Mouse (Mus musculus) heart, embryonic 14.5 days (tissue): ENCODE results near the gene Gna14. TPM values are rescaled to one million over a fixed set of nuclear protein-coding genes. Genes with fewer than 3 reads are reported as not detected.

Experiments
- ATAC-seq: fragments of 200-750 bp; cut with Nextera tagmentation; 2 replicates; pipeline ENCODE4 v1.8.0; 2017; ENCODE audit warnings: low read depth, moderate TSS enrichment; ENCODE audit not compliant: insufficient number of reproducible peaks, insufficient read depth, low FRiP score
- H3K27ac ChIP-seq, 2 experiments: fragments of 200-500 bp in 1 of 2; fragments of 300-500 bp in 1 of 2; sonication (generic) in 1 of 2; replicated peaks in 1 of 2; 2 replicates each; pipeline ENCODE4 v1.5.1; 2012 to 2014; ENCODE audit warnings: low read depth in 2 of 2, low read length in 2 of 2, control low read depth in 1 of 2, mild to moderate bottlenecking in 1 of 2, mixed read lengths in 1 of 2; ENCODE audit not compliant: control insufficient read depth in 1 of 2, insufficient read depth in 1 of 2
- H3K27me3 ChIP-seq: fragments of 300-500 bp; sonication (generic); 2 replicates; pipeline ENCODE4 v1.6.1; 2014; ENCODE audit warnings: mild to moderate bottlenecking, low read length, control low read depth; ENCODE audit not compliant: control insufficient read depth, insufficient read depth
- H3K36me3 ChIP-seq: fragments of 300-500 bp; sonication (generic); 2 replicates; pipeline ENCODE4 v1.6.1; 2014; ENCODE audit warnings: mild to moderate bottlenecking, control low read depth, low read length, mixed read lengths; ENCODE audit not compliant: control insufficient read depth, insufficient read depth
- H3K4me1 ChIP-seq, 2 experiments: fragments of 200-500 bp in 1 of 2; fragments of 300-500 bp in 1 of 2; sonication (generic) in 1 of 2; 2 replicates each; pipeline ENCODE4 v1.6.1; 2012 to 2014; ENCODE audit warnings: low read length in 2 of 2, control low read depth in 1 of 2, mixed read lengths in 1 of 2; ENCODE audit not compliant: control insufficient read depth in 2 of 2, insufficient read depth in 2 of 2
- H3K4me2 ChIP-seq: fragments of 300-500 bp; sonication (generic); 2 replicates; pipeline ENCODE4 v1.6.1; 2014; ENCODE audit warnings: mild to moderate bottlenecking, low read length
- H3K4me3 ChIP-seq, 2 experiments: fragments of 200-500 bp in 1 of 2; fragments of 300-500 bp in 1 of 2; sonication (generic) in 1 of 2; 2 replicates each; pipeline ENCODE4 v1.5.1; 2012 to 2014; ENCODE audit warnings: low read length in 2 of 2, mild to moderate bottlenecking in 2 of 2, control low read depth in 1 of 2, low read depth in 1 of 2, moderate library complexity in 1 of 2; ENCODE audit not compliant: control insufficient read depth in 1 of 2, insufficient read depth in 1 of 2
- H3K9ac ChIP-seq: fragments of 300-500 bp; sonication (generic); 2 replicates; pipeline ENCODE4 v1.6.1; 2014; ENCODE audit warnings: mild to moderate bottlenecking, low read length
- H3K9me3 ChIP-seq: fragments of 300-500 bp; sonication (generic); 2 replicates; pipeline ENCODE4 v1.6.1; 2016; ENCODE audit warnings: low read length, control low read depth; ENCODE audit not compliant: control insufficient read depth
- WGBS: fragments of 180-500 bp; shearing (Covaris S2); extraction: QIAGEN DNeasy Blood & Tissue Kit; methylation state at CpG from one replicate; pipeline ENCODE4 v1.1.7; 2014; 5-methylcytosine and 5-hydroxymethylcytosine counted together
- polyA plus RNA-seq: library from polyadenylated mRNA; unstranded; fragments of >200 nt; fragmentation: Nextera tagmentation; extraction: Ambion mirVana; gene quantifications from 2 replicates; pipeline ENCODE4 v1.2.1, GENCODE M21; 2014

The Gna14 gene
- polyA plus RNA-seq, 1 experiment from 2014 or later, result 0.78 TPM

DNA sequence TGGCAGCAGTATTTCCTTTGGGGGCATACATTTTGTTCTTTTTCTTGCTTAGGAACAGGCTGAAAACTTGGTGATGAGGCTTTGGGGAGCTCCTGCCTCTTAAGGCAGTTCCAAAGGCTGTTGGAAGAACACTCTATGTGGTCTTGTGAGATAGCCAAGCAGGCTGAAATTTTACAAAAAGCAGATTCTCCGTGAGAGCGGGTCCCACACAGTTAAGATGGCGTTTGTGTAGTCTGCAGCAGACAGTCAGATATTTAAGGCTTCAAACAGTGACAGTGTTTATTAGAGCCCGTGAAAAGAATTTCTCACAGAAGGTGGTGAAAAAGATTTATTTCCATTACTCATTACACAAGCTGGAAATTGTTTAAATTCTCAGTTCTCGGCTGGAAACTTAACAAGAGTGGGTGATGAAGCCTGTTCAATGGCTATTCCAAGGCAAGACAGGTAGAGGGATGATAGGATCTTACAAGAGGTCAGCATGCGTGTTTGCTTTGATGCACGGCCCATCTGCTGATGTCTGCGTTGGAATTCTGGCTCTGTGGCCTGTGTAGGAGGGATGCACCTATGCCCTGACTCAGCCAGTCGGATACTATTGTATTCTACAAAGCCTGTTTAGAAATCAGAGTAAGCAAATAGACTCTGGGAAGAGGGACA, 123.8 kb downstream of the Gna14 start:
- Histone ChIP-seq H3K9ac (no peak overlapping the region), H3K9me3 (no peaks in the 10 kb centered on the region), H3K4me2 (no peak overlapping the region), H3K27ac (no peak overlapping the region; a peak in 1 of 4 replicates), H3K4me1 (no peaks in the 10 kb centered on the region), H3K4me3 (no peak overlapping the region), H3K36me3 (no peaks in the 10 kb centered on the region), H3K27me3 (no peaks in the 10 kb centered on the region)
- 67% methylated on average over 9 of the region's 9 CpGs for WGBS
- ATAC-seq, result no peak

DNA sequence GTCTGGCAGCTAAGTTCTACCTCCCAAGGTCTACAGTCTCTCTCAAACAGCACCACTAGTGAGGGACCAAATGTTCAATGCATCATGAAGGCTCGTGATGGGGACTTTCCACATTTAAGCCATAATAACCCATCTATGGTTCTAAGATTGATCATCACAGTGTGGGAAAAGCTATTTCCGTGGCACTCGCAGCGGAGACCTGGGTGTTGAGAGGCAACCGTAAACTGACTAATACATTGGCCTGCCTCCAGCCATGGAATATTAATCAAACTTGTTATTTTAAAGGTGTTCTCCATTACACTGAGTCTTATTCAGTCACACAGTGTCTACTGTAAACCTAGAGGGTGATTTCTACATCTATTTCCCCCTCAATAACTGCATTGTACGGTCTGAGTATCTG, 127.1 kb downstream of the Gna14 start:
- Histone ChIP-seq H3K9ac (no peak overlapping the region), H3K4me3 (no peak overlapping the region), H3K27ac (no peak overlapping the region), H3K4me1 (no peaks in the 10 kb centered on the region), H3K4me2 (no peak overlapping the region), H3K27me3 (no peaks in the 10 kb centered on the region), H3K36me3 (no peaks in the 10 kb centered on the region), H3K9me3 (no peaks in the 10 kb centered on the region)
- WGBS, result 85% methylated on average over 6 of the region's 6 CpGs
- no peak for ATAC-seq

GRCm38 (mm10) chr19:16576790-16577189, 141.2 kb downstream of the Gna14 start:
- no peak overlapping the region for H3K27ac ChIP-seq
- no peaks in the 10 kb centered on the region for H3K4me1 ChIP-seq
- no peaks in the 10 kb centered on the region for H3K36me3 ChIP-seq
- WGBS, result 83% methylated on average over 6 of the region's 6 CpGs
- no peak overlapping the region for H3K4me3 ChIP-seq
- no peaks in the 10 kb centered on the region for H3K27me3 ChIP-seq
- H3K9ac ChIP-seq, result no peak overlapping the region
- H3K9me3 ChIP-seq, result peaks cover 5% of the 10 kb centered on the region; the same call in 1 of the 2 replicates
- no peak for ATAC-seq
- no peak overlapping the region for H3K4me2 ChIP-seq

DNA sequence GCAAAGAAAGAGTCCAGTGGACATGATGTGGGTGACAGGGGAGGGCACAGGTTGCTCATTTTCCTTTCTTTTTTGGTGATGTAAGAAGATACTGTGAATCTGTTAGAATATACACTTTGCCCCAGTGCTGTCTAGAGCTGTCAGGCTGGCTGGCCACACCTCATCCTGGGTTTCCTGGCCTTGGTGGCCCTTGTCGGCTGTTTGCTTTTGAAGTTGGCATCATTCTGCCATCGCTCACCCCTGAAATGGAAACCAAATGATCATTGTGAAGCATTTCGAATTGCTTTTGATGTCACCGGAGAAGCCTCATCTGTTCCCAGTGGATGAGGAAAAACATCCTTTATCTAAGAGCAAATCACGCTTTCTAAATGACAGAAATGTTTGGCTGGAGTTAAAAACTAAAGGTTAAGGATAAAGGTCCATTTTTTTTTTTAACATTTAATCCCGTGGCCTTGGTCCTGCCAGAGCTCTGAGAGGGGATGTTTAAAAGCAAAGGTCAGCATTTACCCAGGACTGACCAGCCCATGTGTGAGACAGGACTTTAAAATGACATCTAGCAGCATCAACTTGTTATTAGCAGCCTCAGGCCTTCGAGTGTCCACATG, 144.2 kb downstream of the Gna14 start:
- H3K4me2 ChIP-seq, result no peak overlapping the region
- H3K36me3 ChIP-seq, result no peaks in the 10 kb centered on the region
- WGBS, result 77% methylated on average over 7 of the region's 7 CpGs
- no peak for ATAC-seq
- no peaks in the 10 kb centered on the region for H3K27me3 ChIP-seq
- no peak overlapping the region for H3K9ac ChIP-seq
- H3K27ac ChIP-seq, result no peak overlapping the region
- H3K4me3 ChIP-seq, result no peak overlapping the region
- H3K9me3 ChIP-seq, result peaks cover 9% of the 10 kb centered on the region; the same call in 1 of the 2 replicates
- H3K4me1 ChIP-seq, result no peaks in the 10 kb centered on the region

GRCm38 (mm10) chr19:16580501-16580900, 144.9 kb downstream of the Gna14 start:
- H3K27me3 ChIP-seq, result no peaks in the 10 kb centered on the region
- H3K9ac ChIP-seq, result no peak overlapping the region
- H3K4me1 ChIP-seq, result no peaks in the 10 kb centered on the region
- no peak for ATAC-seq
- no peak overlapping the region for H3K27ac ChIP-seq
- H3K9me3 ChIP-seq, result peaks cover 9% of the 10 kb centered on the region; the same call in 1 of the 2 replicates
- 85% methylated on average over 8 of the region's 8 CpGs for WGBS
- H3K4me3 ChIP-seq, result no peak overlapping the region
- H3K36me3 ChIP-seq, result no peaks in the 10 kb centered on the region
- no peak overlapping the region for H3K4me2 ChIP-seq

DNA sequence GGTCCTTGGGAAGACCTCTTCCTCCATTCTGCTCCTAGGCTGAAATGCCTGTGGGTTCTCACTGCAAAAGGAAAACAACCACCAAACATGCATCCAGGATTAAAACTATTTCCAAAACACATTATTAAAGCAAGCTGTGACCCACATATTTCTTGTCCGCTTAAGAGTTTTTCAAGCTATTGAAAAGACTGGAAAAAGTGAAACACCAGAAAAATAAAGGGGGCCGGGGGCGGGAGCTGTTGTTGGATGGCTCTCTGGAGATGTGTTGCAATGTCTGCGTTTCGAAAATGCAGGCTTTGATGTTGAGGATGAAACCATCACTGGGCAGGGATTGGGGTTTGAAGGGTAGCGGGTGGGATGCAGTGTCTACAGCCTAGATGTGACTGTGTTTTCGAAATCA, 149.0 kb downstream of the Gna14 start:
- H3K4me1 ChIP-seq, result no peaks in the 10 kb centered on the region
- no peak overlapping the region for H3K4me2 ChIP-seq
- 82% methylated on average over 7 of the region's 7 CpGs for WGBS
- no peak overlapping the region for H3K9ac ChIP-seq
- no peaks in the 10 kb centered on the region for H3K36me3 ChIP-seq
- H3K9me3 ChIP-seq, result peaks cover 9% of the 10 kb centered on the region; the same call in 1 of the 2 replicates
- H3K27ac ChIP-seq, result no peak overlapping the region
- H3K4me3 ChIP-seq, result no peak overlapping the region
- H3K27me3 ChIP-seq, result no peaks in the 10 kb centered on the region
- no peak for ATAC-seq

GRCm38 (mm10) chr19:16585379-16585778, 149.8 kb downstream of the Gna14 start:
- no peaks in the 10 kb centered on the region for H3K27me3 ChIP-seq
- H3K9ac ChIP-seq, result no peak overlapping the region
- H3K4me1 ChIP-seq, result no peaks in the 10 kb centered on the region
- no peak overlapping the region for H3K4me2 ChIP-seq
- no peak overlapping the region for H3K4me3 ChIP-seq
- ATAC-seq, result no peak
- 6% methylated on average over 3 of the region's 3 CpGs for WGBS
- no peak overlapping the region for H3K27ac ChIP-seq
- no peaks in the 10 kb centered on the region for H3K36me3 ChIP-seq
- H3K9me3 ChIP-seq, result peaks cover 9% of the 10 kb centered on the region; the same call in 1 of the 2 replicates
